Mouse (Mus musculus): Measurements from ENCODE around the gene Dda1.
A peak's percentile ranks its signal among the peaks of the same experiment; 100 is the strongest.

GRCm38 (mm10) chr8:71472601-71473386, 3.8 kb downstream of the Dda1 start:
- TF ChIP-seq POLR2A (IDR thresholded peaks at IDR 0.05; ENCODE audit: borderline replicate concordance, extremely low read depth, insufficient read depth, insufficient read length, poor library complexity, severe bottlenecking): no peak
- peak; percentile 31; the same call in 1 of the 2 replicates for TF ChIP-seq CTCF (IDR thresholded peaks at IDR 0.05; ENCODE audit: borderline replicate concordance, extremely low read depth, insufficient read depth, insufficient read length)

All from brain, embryonic 14.5 days (tissue).